Mouse (Mus musculus) G1E-ER4 (cell line): Measurements from ENCODE around the gene Tmem240. TPM values are rescaled to one million over a fixed set of nuclear protein-coding genes. Genes with fewer than 3 reads are reported as not detected.

ENCODE experiments used
- GATA1 ChIP-seq: IDR thresholded peaks from one replicate; pipeline ENCODE4 v1.8.0; 2012; ENCODE audit warnings: low read length, inconsistent platforms
- polyA plus RNA-seq: library from polyadenylated mRNA; stranded (reverse); fragments of >175 nt; gene quantifications from 2 replicates; pipeline ENCODE4 v1.2.3, GENCODE M21; 2012

Tmem240 gene
- polyA plus RNA-seq, 1 experiment = 0.79 TPM

- TF ChIP-seq GATA1 = no peak
Measured at GRCm38 (mm10) chr4:155757011-155757410, 22.4 kb downstream of the Tmem240 start.

- TF ChIP-seq GATA1 = no peak
Measured at GRCm38 (mm10) chr4:155759862-155760612, 25.4 kb downstream of the Tmem240 start.

GRCm38 (mm10) chr4:155760613-155761355 is 26.2 kb downstream of the Tmem240 start, which contains the start of gene Atad3a:
Gene Atad3a, minus strand, starts transcription at chr4:155761093.
- TF ChIP-seq GATA1 = no peak

GRCm38 (mm10) chr4:155761356-155762099 is 26.9 kb downstream of the Tmem240 start:
- TF ChIP-seq GATA1 = no peak

- TF ChIP-seq GATA1 = no peak
Measured at GRCm38 (mm10) chr4:155762357-155762756, 27.8 kb downstream of the Tmem240 start.

GRCm38 (mm10) chr4:155769496-155769879 is 34.9 kb downstream of the Tmem240 start:
- TF ChIP-seq GATA1 = no peak

GRCm38 (mm10) chr4:155769880-155770512 is 35.4 kb downstream of the Tmem240 start:
- no peak for TF ChIP-seq GATA1

- TF ChIP-seq GATA1 = no peak
Measured at GRCm38 (mm10) chr4:155770626-155771025, 36.0 kb downstream of the Tmem240 start.

GRCm38 (mm10) chr4:155771706-155772105 is 37.1 kb downstream of the Tmem240 start:
- no peak for TF ChIP-seq GATA1

GRCm38 (mm10) chr4:155772786-155773185 is 38.2 kb downstream of the Tmem240 start:
- no peak for TF ChIP-seq GATA1

- TF ChIP-seq GATA1 = no peak
Measured at GRCm38 (mm10) chr4:155773335-155774078, 38.9 kb downstream of the Tmem240 start.

GRCm38 (mm10) chr4:155774280-155774754 is 39.7 kb downstream of the Tmem240 start, which contains the start of gene Vwa1:
Gene Vwa1, minus strand, starts transcription at chr4:155774698.
- no peak for TF ChIP-seq GATA1

GRCm38 (mm10) chr4:155774971-155775740 is 40.6 kb downstream of the Tmem240 start:
- no peak for TF ChIP-seq GATA1

GRCm38 (mm10) chr4:155775855-155776254 is 41.3 kb downstream of the Tmem240 start:
- no peak for TF ChIP-seq GATA1
